Mouse (Mus musculus) bone marrow macrophage, adult 2 months (primary cell): Measurements from ENCODE around the gene Tmem174.

Source experiments
- CTCF ChIP-seq: IDR thresholded peaks from 2 replicates; pipeline ENCODE4 v1.5.1; 2012; ENCODE audit warnings: low read depth, mild to moderate bottlenecking, low read length, moderate library complexity
- POLR2A ChIP-seq: IDR thresholded peaks from 2 replicates; pipeline ENCODE4 v1.6.1; 2012; ENCODE audit warnings: mild to moderate bottlenecking, low read depth, low read length, borderline replicate concordance

- TF ChIP-seq CTCF (no peak), POLR2A (no peak)
These were observed 15.0 kb upstream of the Tmem174 start for GRCm38 (mm10) chr13:98652194-98652593.
